Mouse (Mus musculus) MEL (cell line): ENCODE measurements around the gene Mif. TPM values are rescaled to one million over a fixed set of nuclear protein-coding genes. Genes with fewer than 3 reads are reported as not detected.

Experiments used
- DNase-seq: peaks from one replicate; pipeline ENCODE4 v3.0.0; 2011; ENCODE audit warnings: low read depth, low spot score
- H3K27ac ChIP-seq: 2 replicates; pipeline ENCODE4 v1.5.1; 2012; ENCODE audit warnings: low read depth, mild to moderate bottlenecking, control low read depth, low read length, moderate library complexity; ENCODE audit not compliant: control insufficient read depth
- H3K27me3 ChIP-seq, 2 experiments: fragments of 150-350 bp in 1 of 2; sonication (generic) in 1 of 2; 2 replicates each; pipeline ENCODE4 v1.6.1; 2012; ENCODE audit warnings: low read length in 2 of 2, mild to moderate bottlenecking in 2 of 2, improper control_type of control experiment in 1 of 2, moderate library complexity in 1 of 2; ENCODE audit not compliant: insufficient read depth in 2 of 2, control insufficient read depth in 1 of 2
- H3K36me3 ChIP-seq, 2 experiments: 2 replicates each; pipeline ENCODE4 v1.6.1; 2012 to 2014; ENCODE audit warnings: low read length in 2 of 2, improper control_type of control experiment in 1 of 2, inconsistent platforms in 1 of 2, mild to moderate bottlenecking in 1 of 2; ENCODE audit not compliant: insufficient read depth in 2 of 2, control insufficient read depth in 1 of 2
- H3K4me1 ChIP-seq, 2 experiments: fragments of 150-350 bp in 1 of 2; sonication (generic) in 1 of 2; 2 replicates each; pipeline ENCODE4 v1.6.1; 2012; ENCODE audit warnings: low read length in 2 of 2, improper control_type of control experiment in 1 of 2, mild to moderate bottlenecking in 1 of 2; ENCODE audit not compliant: insufficient read depth in 2 of 2, control insufficient read depth in 1 of 2
- H3K4me3 ChIP-seq, 2 experiments: fragments of 150-350 bp in 1 of 2; sonication (generic) in 1 of 2; 2 replicates each; pipeline ENCODE4 v1.5.1; 2012; ENCODE audit warnings: low read depth in 2 of 2, low read length in 2 of 2, mild to moderate bottlenecking in 2 of 2, moderate library complexity in 2 of 2, control low read depth in 1 of 2, improper control_type of control experiment in 1 of 2; ENCODE audit not compliant: control insufficient read depth in 1 of 2, insufficient read depth in 1 of 2
- H3K79me2 ChIP-seq: 2 replicates; pipeline ENCODE4 v1.6.1; 2012; ENCODE audit warnings: mild to moderate bottlenecking, low read length, moderate library complexity; ENCODE audit not compliant: control insufficient read depth, poor library complexity, insufficient read depth
- H3K9ac ChIP-seq: 2 replicates; pipeline ENCODE4 v1.6.1; 2012; ENCODE audit warnings: low read depth, mild to moderate bottlenecking, control low read depth, low read length, moderate library complexity; ENCODE audit not compliant: control insufficient read depth, poor library complexity, severe bottlenecking
- H3K9me3 ChIP-seq: fragments of 150-350 bp; sonication (generic); replicated peaks from 2 replicates; pipeline ENCODE4 v1.6.1; 2012; ENCODE audit warnings: mild to moderate bottlenecking, low read length, improper control_type of control experiment, moderate library complexity; ENCODE audit not compliant: insufficient read depth
- CTCF ChIP-seq, 3 experiments: IDR thresholded peaks in 2 of 3; conservative IDR thresholded peaks in 1 of 3; 2 replicates each; pipeline ENCODE4 v1.5.1; 2011 to 2012; ENCODE audit warnings: low read length in 3 of 3, low read depth in 2 of 3, mild to moderate bottlenecking in 2 of 3, improper control_type of control experiment in 1 of 3, inconsistent platforms in 1 of 3, mixed read lengths in 1 of 3, moderate library complexity in 1 of 3; ENCODE audit not compliant: control insufficient read depth in 1 of 3, insufficient read depth in 1 of 3, poor library complexity in 1 of 3, severe bottlenecking in 1 of 3
- E2F4 ChIP-seq: IDR thresholded peaks from 2 replicates; pipeline ENCODE4 v1.6.1; 2011; ENCODE audit warnings: low read depth, low read length, improper control_type of control experiment, borderline replicate concordance
- EP300 ChIP-seq, 2 experiments: IDR thresholded peaks; 2 replicates each; pipeline ENCODE4 v1.6.1; 2011; ENCODE audit warnings: improper control_type of control experiment in 2 of 2, low read length in 2 of 2, low read depth in 1 of 2, mild to moderate bottlenecking in 1 of 2
- ETS1 ChIP-seq: IDR thresholded peaks from 2 replicates; pipeline ENCODE4 v1.6.1; 2012; ENCODE audit warnings: low read depth, mild to moderate bottlenecking, inconsistent platforms, low read length, improper control_type of control experiment, moderate library complexity
- GABPA ChIP-seq: IDR thresholded peaks from 2 replicates; pipeline ENCODE4 v1.6.1; 2012; ENCODE audit warnings: low read depth, mild to moderate bottlenecking, inconsistent platforms, low read length, improper control_type of control experiment, moderate library complexity
- JUND ChIP-seq: IDR thresholded peaks from 2 replicates; pipeline ENCODE4 v1.6.1; 2011; ENCODE audit warnings: low read depth, mild to moderate bottlenecking, improper control_type of control experiment, low read length
- MAX ChIP-seq: IDR thresholded peaks from 2 replicates; pipeline ENCODE4 v1.6.1; 2011; ENCODE audit warnings: low read length, improper control_type of control experiment
- MEF2A ChIP-seq: IDR thresholded peaks from 2 replicates; pipeline ENCODE4 v1.6.1; 2014; ENCODE audit warnings: low read depth, mild to moderate bottlenecking, inconsistent platforms, low read length, improper control_type of control experiment; ENCODE audit not compliant: poor library complexity, insufficient replicate concordance, severe bottlenecking; ENCODE audit errors: extremely low read depth
- MXI1 ChIP-seq: IDR thresholded peaks from 2 replicates; pipeline ENCODE4 v1.6.1; 2011; ENCODE audit warnings: mild to moderate bottlenecking, low read depth, low read length, improper control_type of control experiment
- MYB ChIP-seq: IDR thresholded peaks from 2 replicates; pipeline ENCODE4 v1.6.1; 2011; ENCODE audit warnings: mild to moderate bottlenecking, low read depth, low read length, improper control_type of control experiment
- MYC ChIP-seq: IDR thresholded peaks from 2 replicates; pipeline ENCODE4 v1.6.1; 2011; ENCODE audit warnings: low read depth, mild to moderate bottlenecking, low read length, improper control_type of control experiment, moderate library complexity
- NELFE ChIP-seq: IDR thresholded peaks from 2 replicates; pipeline ENCODE4 v1.6.1; 2011; ENCODE audit warnings: low read depth, low read length, improper control_type of control experiment
- NRF1 ChIP-seq: IDR thresholded peaks from 2 replicates; pipeline ENCODE4 v1.6.1; 2014; ENCODE audit warnings: low read depth, mild to moderate bottlenecking, inconsistent platforms, low read length, improper control_type of control experiment, moderate library complexity; ENCODE audit not compliant: poor library complexity, insufficient read depth, severe bottlenecking
- RAD21 ChIP-seq: IDR thresholded peaks from 2 replicates; pipeline ENCODE4 v1.6.1; 2011; ENCODE audit warnings: mild to moderate bottlenecking, low read depth, low read length, improper control_type of control experiment
- RCOR1 ChIP-seq: IDR thresholded peaks from 2 replicates; pipeline ENCODE4 v1.6.1; 2012; ENCODE audit warnings: low read depth, mild to moderate bottlenecking, inconsistent platforms, low read length, improper control_type of control experiment
- SMC3 ChIP-seq: IDR thresholded peaks from 2 replicates; pipeline ENCODE4 v1.6.1; 2011; ENCODE audit warnings: low read depth, low read length, improper control_type of control experiment
- TAL1 ChIP-seq: IDR thresholded peaks from 2 replicates; pipeline ENCODE4 v1.6.1; 2012; ENCODE audit warnings: mild to moderate bottlenecking, inconsistent platforms, low read length, moderate library complexity, mixed read lengths
- TBP ChIP-seq: IDR thresholded peaks from 2 replicates; pipeline ENCODE4 v1.8.0; 2011; ENCODE audit warnings: low read depth, low read length, improper control_type of control experiment
- UBTF ChIP-seq: IDR thresholded peaks from 2 replicates; pipeline ENCODE4 v1.6.1; 2012; ENCODE audit warnings: low read depth, mild to moderate bottlenecking, inconsistent platforms, low read length, improper control_type of control experiment, moderate library complexity, borderline replicate concordance; ENCODE audit not compliant: insufficient read depth
- USF2 ChIP-seq, 2 experiments: IDR thresholded peaks; 2 replicates each; pipeline ENCODE4 v1.6.1; 2011 to 2012; ENCODE audit warnings: improper control_type of control experiment in 2 of 2, low read length in 2 of 2, borderline replicate concordance in 1 of 2, inconsistent platforms in 1 of 2, low read depth in 1 of 2, mild to moderate bottlenecking in 1 of 2; ENCODE audit not compliant: insufficient read depth in 1 of 2
- ZC3H11A ChIP-seq: IDR thresholded peaks from 2 replicates; pipeline ENCODE4 v1.6.1; 2012; ENCODE audit warnings: low read depth, mild to moderate bottlenecking, inconsistent platforms, low read length, improper control_type of control experiment
- ZNF384 ChIP-seq: IDR thresholded peaks from 2 replicates; pipeline ENCODE4 v1.6.1; 2012; ENCODE audit warnings: low read depth, mild to moderate bottlenecking, inconsistent platforms, low read length, improper control_type of control experiment
- polyA plus RNA-seq, 2 experiments: library from polyadenylated mRNA; stranded (reverse) in 1 of 2; unstranded in 1 of 2; fragments of >175 nt in 1 of 2; fragments of >200 nt in 1 of 2; gene quantifications; 2 replicates each; pipeline versions ENCODE4 v1.2.1 to v1.2.4; 2012; ENCODE audit warnings: low replicate concordance in 2 of 2, low read depth in 1 of 2; ENCODE audit not compliant: insufficient read length in 2 of 2, insufficient read depth in 1 of 2, missing spikeins in 1 of 2
- total RNA-seq: library from RNA; depleted of rRNA; stranded (reverse); fragments of 300-350 nt; gene quantifications from 2 replicates; pipeline ENCODE4 v1.2.3, GENCODE M21; 2012

Mif gene
- total and polyA plus RNA-seq, 3 experiments = 817 to 2,606 (median 862) TPM

DNA sequence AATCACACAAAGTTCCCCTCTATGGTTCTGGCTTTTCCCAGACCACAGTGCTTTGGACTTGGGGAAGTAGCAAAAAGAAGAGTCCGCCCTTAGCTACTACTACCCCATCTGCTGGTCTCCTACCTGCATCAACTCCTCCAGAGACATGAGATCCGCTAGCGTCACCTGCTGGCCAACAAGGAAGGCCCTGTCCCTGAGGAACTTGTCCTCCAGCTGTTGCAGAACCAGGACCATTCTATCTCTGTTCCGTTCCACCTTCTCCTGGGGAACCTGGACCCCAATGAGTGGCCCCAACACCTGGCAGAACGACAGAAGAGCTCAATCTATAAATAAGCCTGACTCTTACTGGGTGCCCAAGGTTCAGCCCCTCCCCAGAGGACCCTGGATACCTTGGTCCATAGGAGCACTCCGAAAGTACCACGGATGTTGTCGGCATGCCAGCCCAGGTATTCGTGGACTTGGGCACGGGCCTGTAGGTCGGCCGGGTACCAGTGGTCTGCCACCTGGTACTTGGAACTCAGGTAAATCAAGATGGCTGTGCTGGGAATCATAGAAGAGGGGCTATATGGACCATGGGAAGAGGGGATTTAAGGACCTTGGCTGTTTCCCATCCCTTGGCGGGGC is 27.7 kb downstream of the Mif start:
- Histone ChIP-seq H3K27ac (no peak overlapping the region), H3K9ac (no peak overlapping the region), H3K4me1 (peaks cover 3 to 34% of the 10 kb centered on the region in 2 experiments), H3K79me2 (no peaks in the 10 kb centered on the region; the same call in 1 of the 2 replicates), H3K4me3 (no peak overlapping the region), H3K27me3 (no peaks in the 10 kb centered on the region), H3K36me3 (peaks cover 0 to 36% of the 10 kb centered on the region in 2 experiments; a peak in 2 of 4 replicates), H3K9me3 (no peaks in the 10 kb centered on the region)
- no peak for TF ChIP-seq GABPA
- TF ChIP-seq ZC3H11A = peak; percentile 88
- no peak for TF ChIP-seq NELFE
- TF ChIP-seq RAD21 = peak; percentile 87
- TF ChIP-seq MXI1 = peak; percentile 44; the same call in 1 of the 2 replicates
- peak; percentile 88 to 100 (median 96) for TF ChIP-seq CTCF (IDR thresholded peaks at IDR 0.05 in 2 of 3, conservative IDR thresholded peaks at IDR 0.05 in 1 of 3; ENCODE audit: control insufficient read depth in 1 of 3, insufficient read depth in 1 of 3, low read depth in 2 of 3, low read length in 3 of 3, poor library complexity in 1 of 3, severe bottlenecking in 1 of 3)
- peak; percentile 97 for TF ChIP-seq SMC3
- TF ChIP-seq EP300 (IDR thresholded peaks at IDR 0.05; ENCODE audit: low read depth in 1 of 2, low read length in 2 of 2) = no peak
- TF ChIP-seq JUND = no peak
- peak; percentile 43; the same call in 1 of the 2 replicates for TF ChIP-seq ZNF384
- no peak for TF ChIP-seq MYB
- TF ChIP-seq TAL1 = no peak
- 0 out of 2 replicates have a peak, but pooled peaks have one; percentile 14 for TF ChIP-seq NRF1
- TF ChIP-seq MYC = no peak
- no peak for TF ChIP-seq MEF2A
- TF ChIP-seq UBTF = no peak
- peak; percentile 87 for DNase-seq

GRCm38 (mm10) chr10:75830275-75830670 is 29.8 kb downstream of the Mif start:
- Histone ChIP-seq H3K4me3 (no peak overlapping the region), H3K9ac (no peak overlapping the region), H3K9me3 (no peaks in the 10 kb centered on the region), H3K27me3 (no peaks in the 10 kb centered on the region), H3K27ac (no peak overlapping the region), H3K36me3 (peaks cover 0 to 36% of the 10 kb centered on the region in 2 experiments; a peak in 2 of 4 replicates), H3K4me1 (peaks cover 3 to 43% of the 10 kb centered on the region in 2 experiments), H3K79me2 (no peaks in the 10 kb centered on the region; the same call in 1 of the 2 replicates)
- no peak for DNase-seq
- TF ChIP-seq USF2 (IDR thresholded peaks at IDR 0.05; ENCODE audit: borderline replicate concordance in 1 of 2, insufficient read depth in 1 of 2, low read depth in 1 of 2, low read length in 2 of 2) = no peak
- TF ChIP-seq ETS1 = no peak
- TF ChIP-seq TBP = no peak
- TF ChIP-seq MEF2A = no peak
- TF ChIP-seq RAD21 = no peak
- TF ChIP-seq SMC3 = no peak
- no peak for TF ChIP-seq MAX
- TF ChIP-seq CTCF (IDR thresholded peaks at IDR 0.05 in 2 of 3, conservative IDR thresholded peaks at IDR 0.05 in 1 of 3; ENCODE audit: control insufficient read depth in 1 of 3, insufficient read depth in 1 of 3, low read depth in 2 of 3, low read length in 3 of 3, poor library complexity in 1 of 3, severe bottlenecking in 1 of 3) = no peak
- no peak for TF ChIP-seq RCOR1
- no peak for TF ChIP-seq E2F4
